Mouse (Mus musculus): Measurements from ENCODE around the gene 9330182O14Rik.

9330182O14Rik gene

GRCm38 (mm10) chr15:40134152-40134792, at the start of gene 9330182O14Rik:
TSS of gene 9330182O14Rik (plus strand) at chr15:40134365.
- no peak for DNase-seq

GRCm38 (mm10) chr15:40103304-40103703, 30.9 kb upstream of the 9330182O14Rik start:
- DNase-seq: no peak

- no peak for DNase-seq
Measured at GRCm38 (mm10) chr15:40105712-40106111, 28.5 kb upstream of the 9330182O14Rik start.

- no peak for DNase-seq
Measured at GRCm38 (mm10) chr15:40113888-40114576, 20.1 kb upstream of the 9330182O14Rik start.

- DNase-seq: no peak
Measured at GRCm38 (mm10) chr15:40114600-40115271, 19.4 kb upstream of the 9330182O14Rik start.

GRCm38 (mm10) chr15:40116396-40116795, 17.8 kb upstream of the 9330182O14Rik start:
- DNase-seq: no peak

- no peak for DNase-seq
Measured at GRCm38 (mm10) chr15:40124211-40124953, 9.8 kb upstream of the 9330182O14Rik start.

GRCm38 (mm10) chr15:40129496-40129895, 4.7 kb upstream of the 9330182O14Rik start:
- no peak for DNase-seq

GRCm38 (mm10) chr15:40130880-40131478, 3.2 kb upstream of the 9330182O14Rik start:
- peak; percentile 19 to 30 for DNase-seq

- DNase-seq: no peak
Measured at GRCm38 (mm10) chr15:40132408-40132807, 1.8 kb upstream of the 9330182O14Rik start.

- no peak for DNase-seq
Measured at GRCm38 (mm10) chr15:40144221-40144620, 10.1 kb downstream of the 9330182O14Rik start.

- no peak for DNase-seq
Measured at GRCm38 (mm10) chr15:40157683-40158082, 23.5 kb downstream of the 9330182O14Rik start.

GRCm38 (mm10) chr15:40166560-40167275, 32.6 kb downstream of the 9330182O14Rik start:
- DNase-seq: no peak

GRCm38 (mm10) chr15:40167276-40168139, 33.3 kb downstream of the 9330182O14Rik start:
- no peak for DNase-seq

- DNase-seq: no peak
Measured at GRCm38 (mm10) chr15:40168140-40168688, 34.0 kb downstream of the 9330182O14Rik start.

GRCm38 (mm10) chr15:40169061-40169460, 34.9 kb downstream of the 9330182O14Rik start:
- no peak for DNase-seq

- no peak for DNase-seq
Measured at GRCm38 (mm10) chr15:40169705-40170104, 35.5 kb downstream of the 9330182O14Rik start.

GRCm38 (mm10) chr15:40179423-40179822, 45.3 kb downstream of the 9330182O14Rik start:
- no peak for DNase-seq

- DNase-seq: no peak
Measured at GRCm38 (mm10) chr15:40187017-40187416, 52.9 kb downstream of the 9330182O14Rik start.
